Mouse (Mus musculus) midbrain, embryonic 10.5 days (tissue): ENCODE measurements around the gene 2310039H08Rik. TPM values are rescaled to one million over a fixed set of nuclear protein-coding genes. Genes with fewer than 3 reads are reported as not detected.
"Not testable (repeated sequence)": the region's sequence is repeated elsewhere in the genome, so short reads cannot be mapped to it uniquely, and the experiment has no call there.

ENCODE experiments used
- DNase-seq: peaks from one replicate; pipeline ENCODE4 v3.0.0-alpha.2; 2017; ENCODE audit warnings: low spot score
- H3K27ac ChIP-seq: fragments of 300-500 bp; sonication (generic); replicated peaks from 2 replicates; pipeline ENCODE4 v1.5.1; 2016; ENCODE audit warnings: mild to moderate bottlenecking
- H3K27me3 ChIP-seq: fragments of 300-500 bp; sonication (generic); 2 replicates; pipeline ENCODE4 v1.6.1; 2016; ENCODE audit warnings: low read depth, mild to moderate bottlenecking; ENCODE audit not compliant: poor library complexity, severe bottlenecking
- H3K36me3 ChIP-seq: fragments of 300-500 bp; sonication (generic); 2 replicates; pipeline ENCODE4 v1.6.1; 2016; ENCODE audit warnings: mild to moderate bottlenecking, moderate library complexity
- H3K4me1 ChIP-seq: fragments of 300-500 bp; sonication (generic); 2 replicates; pipeline ENCODE4 v1.6.1; 2016
- H3K4me3 ChIP-seq: fragments of 300-500 bp; sonication (generic); 2 replicates; pipeline ENCODE4 v1.5.1; 2016; ENCODE audit warnings: mild to moderate bottlenecking, moderate library complexity
- H3K9me3 ChIP-seq: fragments of 300-500 bp; sonication (generic); replicated peaks from 2 replicates; pipeline ENCODE4 v1.6.1; 2016; ENCODE audit warnings: mild to moderate bottlenecking
- WGBS: fragments of 180-500 bp; shearing (Covaris S2); methylation state at CpG from one replicate; pipeline ENCODE4 v1.1.7; 2016; 5-methylcytosine and 5-hydroxymethylcytosine counted together
- polyA plus RNA-seq: library from polyadenylated mRNA; unstranded; fragments of >200 nt; fragmentation: Nextera tagmentation; extraction: Ambion mirVana; gene quantifications from 2 replicates; pipeline ENCODE4 v1.2.1, GENCODE M21; 2016

Gene 2310039H08Rik
- polyA plus RNA-seq, 1 experiment from 2014 or later, result 63.2 TPM

DNA sequence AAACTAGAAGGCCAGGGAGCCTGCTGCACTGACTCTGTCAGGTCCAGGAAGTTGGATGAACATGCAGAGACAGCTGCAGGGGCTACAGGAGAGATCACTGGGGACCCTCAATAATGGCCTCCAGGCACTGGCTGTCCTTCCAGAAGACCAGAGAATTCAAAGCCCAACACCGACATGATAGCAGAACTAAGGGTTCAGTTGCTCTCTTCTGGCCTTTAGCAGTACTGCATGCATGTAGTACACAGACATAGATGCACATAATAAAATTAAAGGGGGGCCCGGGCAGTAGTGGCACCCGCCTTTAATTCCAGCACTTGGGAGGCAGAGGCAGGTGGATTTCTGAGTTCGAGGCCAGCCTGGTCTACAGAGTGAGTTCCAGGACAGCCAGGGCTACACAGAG, 1.4 kb upstream of the 2310039H08Rik start:
- H3K4me1 ChIP-seq, result peaks cover 27% of the 10 kb centered on the region
- no peaks in the 10 kb centered on the region for H3K9me3 ChIP-seq
- H3K36me3 ChIP-seq, result peaks cover 22% of the 10 kb centered on the region
- DNase-seq, result no peak
- no peak overlapping the region for H3K27ac ChIP-seq
- H3K4me3 ChIP-seq, result no peak overlapping the region
- 84% methylated on average over 4 of the region's 4 CpGs for WGBS
- H3K27me3 ChIP-seq, result no peaks in the 10 kb centered on the region

DNA sequence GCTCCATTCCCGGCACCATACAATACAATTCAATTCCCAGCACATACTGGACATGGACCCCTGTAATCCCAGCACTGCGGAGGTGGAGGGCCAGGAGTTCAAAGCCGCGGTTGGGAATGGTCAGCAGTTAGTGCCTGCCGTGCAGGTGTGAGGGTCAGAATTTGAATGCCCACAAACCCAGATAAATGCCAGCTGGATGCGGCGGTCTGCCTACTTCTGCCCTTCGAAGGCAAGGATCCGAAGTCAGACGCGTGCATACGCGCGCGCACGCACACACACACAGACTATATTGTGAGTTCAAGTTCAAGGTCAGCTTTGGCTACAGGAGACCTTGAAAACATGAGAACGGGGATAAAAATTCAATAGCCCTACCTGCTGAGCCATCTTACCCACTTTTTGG, 819 bp upstream of the 2310039H08Rik start:
- peaks cover 28% of the 10 kb centered on the region for H3K36me3 ChIP-seq
- H3K4me3 ChIP-seq, result peak overlapping the region; percentile 78
- no peaks in the 10 kb centered on the region for H3K27me3 ChIP-seq
- no peaks in the 10 kb centered on the region for H3K9me3 ChIP-seq
- 72% methylated on average over 17 of the region's 17 CpGs for WGBS
- peaks cover 27% of the 10 kb centered on the region for H3K4me1 ChIP-seq
- no peak for DNase-seq
- peak overlapping the region; percentile 88; the same call in 1 of the 2 replicates for H3K27ac ChIP-seq

- Histone ChIP-seq H3K4me1 (peaks cover 27% of the 10 kb centered on the region), H3K27me3 (no peaks in the 10 kb centered on the region), H3K27ac (peak overlapping the region; percentile 88), H3K9me3 (no peaks in the 10 kb centered on the region), H3K4me3 (peak overlapping the region; percentile 78), H3K36me3 (peaks cover 32% of the 10 kb centered on the region)
- no peak for DNase-seq
- WGBS, result 9% methylated on average over 5 of the region's 5 CpGs
These were observed 414 bp upstream of the 2310039H08Rik start for GRCm38 (mm10) chr17:46772038-46772403.

GRCm38 (mm10) chr17:46773278-46774130, 1.1 kb downstream of the 2310039H08Rik start:
- no peaks in the 10 kb centered on the region for H3K27me3 ChIP-seq
- peaks cover 47% of the 10 kb centered on the region for H3K36me3 ChIP-seq
- WGBS, result 12% methylated on average over 19 of the region's 20 CpGs
- H3K4me3 ChIP-seq, result peak overlapping the region; percentile 78
- peak overlapping the region; percentile 88; the same call in 1 of the 2 replicates for H3K27ac ChIP-seq
- H3K4me1 ChIP-seq, result peaks cover 23% of the 10 kb centered on the region
- DNase-seq, result peak; percentile 40
- no peaks in the 10 kb centered on the region for H3K9me3 ChIP-seq

GRCm38 (mm10) chr17:46774131-46774472, 1.7 kb downstream of the 2310039H08Rik start:
- WGBS, result 46% methylated on average over 2 of the region's 2 CpGs
- Histone ChIP-seq H3K4me3 (peak overlapping the region; percentile 78), H3K27ac (no peak overlapping the region)

DNA sequence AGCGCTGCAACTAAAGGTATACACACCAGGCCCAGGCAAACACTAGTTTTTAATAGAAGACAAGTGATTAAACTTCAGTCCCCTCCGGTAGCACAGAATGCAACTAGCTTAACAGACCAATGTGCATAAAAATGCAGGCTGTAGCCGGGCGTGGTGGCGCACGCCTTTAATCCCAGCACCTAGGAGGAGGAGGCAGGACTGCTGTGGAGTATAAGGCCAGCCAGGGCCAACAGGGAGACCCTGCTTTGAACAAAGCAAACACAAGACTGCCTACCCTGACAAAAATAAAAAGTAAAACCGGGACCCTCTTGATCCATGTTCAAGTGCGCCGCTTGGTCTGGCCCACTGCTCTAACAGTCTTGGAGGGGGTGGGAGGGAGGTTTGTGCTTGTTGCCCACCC, 2.6 kb downstream of the 2310039H08Rik start:
- H3K4me3 ChIP-seq, result no peak overlapping the region
- H3K27ac ChIP-seq, result no peak overlapping the region
- DNase-seq, result no peak
- no peaks in the 10 kb centered on the region for H3K9me3 ChIP-seq
- no peaks in the 10 kb centered on the region for H3K27me3 ChIP-seq
- peaks cover 62% of the 10 kb centered on the region for H3K36me3 ChIP-seq
- H3K4me1 ChIP-seq, result peaks cover 23% of the 10 kb centered on the region
- 96% methylated on average over 9 of the region's 9 CpGs for WGBS

More at GRCm38 (mm10) chr17:46774131-46774472, 1.7 kb downstream of the 2310039H08Rik start:
- Histone ChIP-seq H3K4me1 (peaks cover 23% of the 10 kb centered on the region), H3K9me3 (no peaks in the 10 kb centered on the region), H3K36me3 (peaks cover 53% of the 10 kb centered on the region), H3K27me3 (no peaks in the 10 kb centered on the region)
- DNase-seq, result no peak

GRCm38 (mm10) chr17:46776087-46776486, 3.7 kb downstream of the 2310039H08Rik start:
- peaks cover 25% of the 10 kb centered on the region for H3K4me1 ChIP-seq
- no peaks in the 10 kb centered on the region for H3K27me3 ChIP-seq
- H3K27ac ChIP-seq, result no peak overlapping the region
- H3K4me3 ChIP-seq, result no peak overlapping the region
- no peaks in the 10 kb centered on the region for H3K9me3 ChIP-seq
- DNase-seq, result no peak
- peaks cover 73% of the 10 kb centered on the region for H3K36me3 ChIP-seq
- WGBS, result 89% methylated on average over 3 of the region's 3 CpGs

DNA sequence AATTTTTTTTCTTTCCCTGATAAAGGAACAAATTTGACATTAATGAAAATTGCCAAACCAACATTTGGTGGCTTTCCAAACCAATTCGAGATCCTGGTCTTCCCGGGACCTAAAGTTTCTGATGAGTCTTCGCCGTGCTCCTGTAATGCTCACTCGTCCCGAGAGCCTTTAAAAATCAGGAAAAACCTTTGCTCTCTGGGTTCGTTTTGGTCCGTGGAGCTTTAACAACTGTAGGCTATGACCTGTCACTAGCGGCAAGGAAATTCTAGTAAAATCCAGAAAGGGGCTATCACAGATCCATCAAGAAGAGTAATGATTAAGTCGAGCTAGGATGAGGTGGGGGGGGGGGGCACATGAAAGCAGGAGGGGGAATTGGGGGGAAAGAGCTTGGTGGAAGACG, 9.4 kb downstream of the 2310039H08Rik start:
- Histone ChIP-seq H3K27ac (peak overlapping the region; percentile 91), H3K4me1 (peaks cover 9% of the 10 kb centered on the region; the same call in 1 of the 2 replicates), H3K36me3 (peaks cover 44% of the 10 kb centered on the region), H3K9me3 (no peaks in the 10 kb centered on the region), H3K4me3 (peak overlapping the region; percentile 80), H3K27me3 (no peaks in the 10 kb centered on the region)
- WGBS, result 10% methylated on average over 11 of the region's 11 CpGs
- DNase-seq, result no peak

- Histone ChIP-seq H3K4me1 (peaks cover 9% of the 10 kb centered on the region; the same call in 1 of the 2 replicates), H3K27ac (peak within 1 kb of the TSS; percentile 91), H3K9me3 (no peaks in the 10 kb centered on the region), H3K4me3 (peak within 1 kb of the TSS; percentile 80), H3K27me3 (no peaks in the 10 kb centered on the region), H3K36me3 (peaks cover 37% of the 10 kb centered on the region)
- DNase-seq, result peak; percentile 92
- under 1% methylated on average over 44 of the region's 44 CpGs for WGBS
These were observed 10.1 kb downstream of the 2310039H08Rik start, which contains the start of gene Rpl7l1 for GRCm38 (mm10) chr17:46782341-46783221. Gene Rpl7l1 (minus strand): TSS chr17:46782672.

DNA sequence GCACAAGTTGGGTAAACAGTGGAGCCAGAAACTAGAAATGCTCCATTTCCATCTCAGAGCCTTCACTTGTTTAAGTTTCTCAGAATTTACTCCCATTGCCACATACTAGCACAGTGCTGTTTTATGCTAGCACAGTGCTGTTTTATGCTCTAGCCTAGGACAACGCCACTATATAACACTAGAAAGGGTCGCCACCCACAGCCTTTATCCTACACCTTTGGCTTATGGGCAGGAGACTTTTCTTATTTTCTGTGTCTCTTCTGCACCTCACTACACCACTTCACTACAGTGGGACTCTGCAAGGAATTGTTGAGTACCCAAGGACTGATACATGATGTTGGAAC, 10.8 kb downstream of the 2310039H08Rik start:
- DNase-seq, result no peak
- Histone ChIP-seq H3K27me3 (no peaks in the 10 kb centered on the region), H3K27ac (no peak overlapping the region), H3K36me3 (peaks cover 31% of the 10 kb centered on the region), H3K9me3 (no peaks in the 10 kb centered on the region), H3K4me3 (peak overlapping the region; percentile 80), H3K4me1 (peaks cover 9% of the 10 kb centered on the region; the same call in 1 of the 2 replicates)
- 84% methylated on average over 2 of the region's 2 CpGs for WGBS

- Histone ChIP-seq H3K27ac (no peak overlapping the region), H3K9me3 (no peaks in the 10 kb centered on the region), H3K27me3 (no peaks in the 10 kb centered on the region), H3K4me1 (no peaks in the 10 kb centered on the region), H3K4me3 (no peak overlapping the region), H3K36me3 (no peaks in the 10 kb centered on the region)
- 92% methylated on average over 5 of the region's 5 CpGs for WGBS
- no peak for DNase-seq
These were observed 14.5 kb downstream of the 2310039H08Rik start for GRCm38 (mm10) chr17:46786952-46787351.

- not testable (repeated sequence) for DNase-seq, H3K36me3 ChIP-seq, H3K9me3 ChIP-seq, H3K4me1 ChIP-seq, H3K27me3 ChIP-seq, H3K27ac ChIP-seq, H3K4me3 ChIP-seq
- 70% methylated on average over 2 of the region's 2 CpGs for WGBS
These were observed 15.5 kb downstream of the 2310039H08Rik start for GRCm38 (mm10) chr17:46787974-46788373.
